12 mouse cellular contexts compared by ENCODE assay signal in genomic region chr8:86735446-86736111, GRCm38 (mm10). TPM values are rescaled to one million over a fixed set of nuclear protein-coding genes. Genes with fewer than 3 reads are reported as not detected.
DNase-seq lines count a peak whose midpoint lies in the region; ATAC-seq and TF ChIP-seq lines count a peak whose summit lies in the region.
"Had no signal": no experiment of that assay in that cellular context is flagged by ENCODE, and none has a peak within 500 bp of the region (broad histone marks: within the 10 kb centered on the region; RNA-seq: fewer than 3 reads in every experiment).

No protein-coding gene starts in this region.

- no peak for TF ChIP-seq CTCF in G1E (IDR thresholded peaks at IDR 0.05; ENCODE audit: low read depth, low read length)
- no peak for TF ChIP-seq CTCF in layer of hippocampus, adult 2 months (conservative IDR thresholded peaks at IDR 0.05)

- ATAC-seq in heart, embryonic 13.5 days (ENCODE audit: extremely low read depth, insufficient number of reproducible peaks, low FRiP score, low TSS enrichment), result no peak; the same call in 1 of the 2 replicates
- ATAC-seq in G1E (ENCODE audit: extremely low read depth, insufficient number of reproducible peaks, low FRiP score, poor library complexity, severe bottlenecking), result peak; percentile 41
- peak; percentile 81 for ATAC-seq in megakaryocyte, adult 5-6 weeks (ENCODE audit: poor library complexity, severe bottlenecking)
- ATAC-seq in forebrain, embryonic 11.5 days (replicated peaks; ENCODE audit: low FRiP score), result no peak

- H3K27ac ChIP-seq in heart, embryonic 13.5 days (replicated peaks), result peak overlapping the region; percentile 62
- H3K27ac ChIP-seq in layer of hippocampus, adult 2 months, result no peak overlapping the region; the same call in 1 of the 2 replicates
- no peak overlapping the region for H3K27ac ChIP-seq in forebrain, embryonic 11.5 days (ENCODE audit: low read depth, low read length)
- H3K27ac ChIP-seq: hindbrain, embryonic 15.5 days; limb, embryonic 15.5 days had no signal

- no peaks in the 10 kb centered on the region for H3K27me3 ChIP-seq in heart, embryonic 13.5 days (replicated peaks)
- no peaks in the 10 kb centered on the region for H3K27me3 ChIP-seq in G1E (ENCODE audit: insufficient read depth, low read length)
- no peaks in the 10 kb centered on the region for H3K27me3 ChIP-seq in forebrain, embryonic 11.5 days (ENCODE audit: control insufficient read depth, insufficient read depth, low read length)
- H3K27me3 ChIP-seq: hindbrain, embryonic 15.5 days; limb, embryonic 15.5 days had no signal

- no peak overlapping the region for H3K4me3 ChIP-seq in heart, embryonic 13.5 days
- no peak overlapping the region for H3K4me3 ChIP-seq in G1E (ENCODE audit: low read depth, low read length)
- H3K4me3 ChIP-seq in layer of hippocampus, adult 2 months, result no peak overlapping the region
- no peak overlapping the region for H3K4me3 ChIP-seq in forebrain, embryonic 11.5 days (ENCODE audit: low read depth, low read length)
- H3K4me3 ChIP-seq: hindbrain, embryonic 15.5 days; limb, embryonic 15.5 days had no signal

- no peak for DNase-seq in heart, postnatal 4 days
- DNase-seq in 3T3-L1 (ENCODE audit: low read depth, low spot score), result peak; percentile 59
- DNase-seq in G1E (ENCODE audit: low spot score), result no peak
- no peak for DNase-seq in layer of hippocampus, adult 2 months (ENCODE audit: low spot score in 2 of 2)
- no peak for DNase-seq in embryo, embryonic 10.5 days (ENCODE audit: low spot score)
- no peak for DNase-seq in forebrain, embryonic 11.5 days (ENCODE audit: low spot score)
- DNase-seq: cerebellum, postnatal 10 days; right cerebral cortex, postnatal 14 days had no signal

- H3K4me1 ChIP-seq in heart, embryonic 13.5 days, result peaks cover 61% of the 10 kb centered on the region
- H3K4me1 ChIP-seq in G1E (ENCODE audit: insufficient read depth, low read depth, low read length), result peaks cover 23% of the 10 kb centered on the region
- no peaks in the 10 kb centered on the region for H3K4me1 ChIP-seq in forebrain, embryonic 11.5 days (replicated peaks; ENCODE audit: control insufficient read depth, insufficient read depth, low read length)

- no peaks in the 10 kb centered on the region for H3K36me3 ChIP-seq in heart, embryonic 13.5 days
- peaks cover 5% of the 10 kb centered on the region for H3K36me3 ChIP-seq in G1E (replicated peaks)
- H3K36me3 ChIP-seq in forebrain, embryonic 11.5 days (ENCODE audit: control insufficient read depth, insufficient read depth, low read length), result no peaks in the 10 kb centered on the region
- H3K36me3 ChIP-seq: hindbrain, embryonic 15.5 days; limb, embryonic 15.5 days had no signal

- H3K9ac ChIP-seq in heart, embryonic 13.5 days, result peak overlapping the region; percentile 14
- H3K9ac ChIP-seq in forebrain, embryonic 11.5 days (ENCODE audit: low read length), result no peak overlapping the region
- H3K9ac ChIP-seq: hindbrain, embryonic 15.5 days; limb, embryonic 15.5 days had no signal

- 0 out of 2 replicates have a peak overlapping the region, but pooled peaks have one; percentile 9 for H3K4me2 ChIP-seq in heart, embryonic 13.5 days
- no peak overlapping the region for H3K4me2 ChIP-seq in forebrain, embryonic 11.5 days (ENCODE audit: low read depth, low read length, severe bottlenecking)
- H3K4me2 ChIP-seq: hindbrain, embryonic 15.5 days; limb, embryonic 15.5 days had no signal

- WGBS in heart, embryonic 13.5 days, result 19% methylated on average over 3 of the region's 3 CpGs
- 73% methylated on average over 3 of the region's 3 CpGs for WGBS in forebrain, embryonic 11.5 days

- H3K9me3 ChIP-seq in heart, embryonic 13.5 days, result no peaks in the 10 kb centered on the region
- H3K9me3 ChIP-seq in G1E (replicated peaks), result no peaks in the 10 kb centered on the region
- no peaks in the 10 kb centered on the region for H3K9me3 ChIP-seq in forebrain, embryonic 11.5 days (ENCODE audit: control insufficient read depth, low read length)
- H3K9me3 ChIP-seq: hindbrain, embryonic 15.5 days; limb, embryonic 15.5 days had no signal

RNA-seq across cellular contexts. Expression of gene Gm10638, which starts 9.9 kb away (rescaled TPM):
- polyA plus RNA-seq in heart, embryonic 13.5 days (2015; fragmentation: Nextera tagmentation; extraction: Ambion mirVana), result 3.0 and 3.3 TPM in 2 replicates
- 1 to 10 TPM; 3.0 to 3.6 TPM for total RNA-seq in heart, postnatal 4 days (2021)
- total RNA-seq in G1E (2014; fragmentation: Nextera tagmentation) (not detected in 2 replicates), G1E (2017) (0.16 and 0.17 TPM in 2 replicates)
- 0.24 and 0.43 TPM in 2 replicates for polyA plus RNA-seq in G1E (2012)
- total RNA-seq in megakaryocyte, adult 5-6 weeks (2015), result not detected in 2 replicates
- not detected in 2 replicates for total RNA-seq in megakaryocyte, adult 5-6 weeks (2017)
- 1 to 10 TPM; 2.5 to 3.2 TPM for total RNA-seq in layer of hippocampus, adult 2 months (2021)
- 6.6 and 7.1 TPM in 2 replicates for polyA plus RNA-seq in forebrain, embryonic 11.5 days (2014; fragmentation: Nextera tagmentation; extraction: Ambion mirVana)

RNA-seq across cellular contexts. Expression of gene Siah1a, which starts 10.2 kb away (rescaled TPM):
- 30.1 and 30.8 TPM in 2 replicates for polyA plus RNA-seq in heart, embryonic 13.5 days (2015; fragmentation: Nextera tagmentation; extraction: Ambion mirVana)
- 10 to 100 TPM; 30.2 to 31.2 TPM for total RNA-seq in heart, postnatal 4 days (2021)
- total RNA-seq in G1E (2014; fragmentation: Nextera tagmentation) (21.3 and 24.7 TPM in 2 replicates), G1E (2017) (17.2 and 21.0 TPM in 2 replicates)
- polyA plus RNA-seq in G1E (2012), result 5.2 and 7.7 TPM in 2 replicates
- total RNA-seq in megakaryocyte, adult 5-6 weeks (2015), result 14.2 and 16.3 TPM in 2 replicates
- 14.6 and 15.2 TPM in 2 replicates for total RNA-seq in megakaryocyte, adult 5-6 weeks (2017)
- 10 to 100 TPM; 31.8 to 35.8 TPM for total RNA-seq in layer of hippocampus, adult 2 months (2021)
- polyA plus RNA-seq in forebrain, embryonic 11.5 days (2014; fragmentation: Nextera tagmentation; extraction: Ambion mirVana), result 71.2 and 72.5 TPM in 2 replicates

Comparison
In these comparisons a context has a peak if more than half of its experiments do, and no peak if none do; other contexts are left out.
1. ATAC-seq: peak in G1E (single experiment) and megakaryocyte, adult 5-6 weeks (single experiment); none in heart, embryonic 13.5 days (single experiment) and forebrain, embryonic 11.5 days (single experiment).